Mouse (Mus musculus) urinary bladder, postnatal 14 days (tissue): ENCODE data around the gene Mageb1.
"Not testable (repeated sequence)": the region's sequence is repeated elsewhere in the genome, so short reads cannot be mapped to it uniquely, and the experiment has no call there.

Experiments used
- DNase-seq: peaks from one replicate; pipeline ENCODE4 v3.0.0; 2021; ENCODE audit warnings: low spot score

The Mageb1 gene

DNA sequence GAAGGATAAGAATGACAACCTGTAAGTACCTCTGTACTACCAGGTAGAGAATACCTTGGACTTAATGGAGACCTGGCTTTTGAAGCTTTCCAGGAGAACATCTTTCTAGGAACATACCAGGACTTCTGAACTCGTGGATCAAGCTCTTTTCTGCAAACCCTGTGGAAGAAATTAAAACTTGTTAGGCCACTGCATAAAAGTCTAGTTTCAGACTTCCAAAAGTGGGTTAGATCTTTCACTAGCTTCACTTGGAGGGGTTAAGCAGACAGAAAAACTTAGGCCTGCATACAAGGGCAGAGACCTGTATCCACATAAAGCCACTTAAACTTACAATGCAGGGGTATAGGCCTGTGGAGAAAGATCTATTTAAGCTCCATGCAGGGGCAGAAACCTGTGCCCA, at the start of gene Mageb1:
Gene Mageb1 (minus strand): TSS at position 101 of the 400 bp plus-strand sequence.
- DNase-seq, result not testable (repeated sequence)
